Mouse (Mus musculus): Measurements from ENCODE around the gene Olfr1303. TPM values are rescaled to one million over a fixed set of nuclear protein-coding genes. Genes with fewer than 3 reads are reported as not detected.

The Olfr1303 gene
- total RNA-seq (2014; rRNA removed; ENCODE audit: low replicate concordance) = not detected in 2 replicates
- polyA plus RNA-seq (2015; fragmentation: Nextera tagmentation; extraction: Ambion mirVana) = not detected in 2 replicates

- H3K27me3 ChIP-seq (ENCODE audit: control insufficient read depth, insufficient read depth, low read length) = no peaks in the 10 kb centered on the region
- no peak within 1 kb of the TSS for H3K27ac ChIP-seq (ENCODE audit: low read depth)
- H3K9me3 ChIP-seq (replicated peaks; ENCODE audit: control insufficient read depth, low read length) = no peaks in the 10 kb centered on the region
- H3K4me2 ChIP-seq (ENCODE audit: low read depth, low read length) = no peak within 1 kb of the TSS
- no peak within 1 kb of the TSS for H3K9ac ChIP-seq (replicated peaks; ENCODE audit: low read depth, low read length)
- no peak for DNase-seq (ENCODE audit: low spot score)
- no peaks in the 10 kb centered on the region for H3K4me1 ChIP-seq (ENCODE audit: control insufficient read depth, insufficient read depth)
- no peak for TF ChIP-seq EP300 (IDR thresholded peaks at IDR 0.05; ENCODE audit: low read depth)
- no peak for TF ChIP-seq CTCF (IDR thresholded peaks at IDR 0.05; ENCODE audit: low read depth)
- H3K36me3 ChIP-seq (replicated peaks; ENCODE audit: control insufficient read depth, insufficient read depth, low read length) = no peaks in the 10 kb centered on the region
- no peak for ATAC-seq (ENCODE audit: insufficient read depth, low read depth)
- no peak within 1 kb of the TSS for H3K4me3 ChIP-seq (ENCODE audit: low read depth, low read length)
- WGBS = 68% methylated on average over 2 of the region's 2 CpGs
Measured at GRCm38 (mm10) chr2:111820240-111820639, at the start of gene Olfr1303. Gene Olfr1303, minus strand, starts transcription at chr2:111820340.

GRCm38 (mm10) chr2:111812936-111813335 is 7.2 kb downstream of the Olfr1303 start:
- ATAC-seq (ENCODE audit: insufficient read depth, low read depth) (no peak), DNase-seq (ENCODE audit: low spot score) (no peak)
- no peak overlapping the region for H3K9ac ChIP-seq (replicated peaks; ENCODE audit: low read depth, low read length)
- no peaks in the 10 kb centered on the region for H3K9me3 ChIP-seq (replicated peaks; ENCODE audit: control insufficient read depth, low read length)
- TF ChIP-seq EP300 (IDR thresholded peaks at IDR 0.05; ENCODE audit: low read depth) = no peak
- H3K36me3 ChIP-seq (replicated peaks; ENCODE audit: control insufficient read depth, insufficient read depth, low read length) = no peaks in the 10 kb centered on the region
- H3K4me1 ChIP-seq (ENCODE audit: control insufficient read depth, insufficient read depth) = no peaks in the 10 kb centered on the region
- no peaks in the 10 kb centered on the region for H3K27me3 ChIP-seq (ENCODE audit: control insufficient read depth, insufficient read depth, low read length)
- H3K4me2 ChIP-seq (ENCODE audit: low read depth, low read length) = no peak overlapping the region
- H3K27ac ChIP-seq (ENCODE audit: low read depth) = no peak overlapping the region
- H3K4me3 ChIP-seq (ENCODE audit: low read depth, low read length) = no peak overlapping the region

- DNase-seq (ENCODE audit: low spot score) = no peak
- WGBS = 69% methylated on average over 2 of the region's 2 CpGs
- no peak within 1 kb of the TSS for H3K4me2 ChIP-seq (ENCODE audit: low read depth, low read length)
- H3K27me3 ChIP-seq (ENCODE audit: control insufficient read depth, insufficient read depth, low read length) = no peaks in the 10 kb centered on the region
- H3K36me3 ChIP-seq (replicated peaks; ENCODE audit: control insufficient read depth, insufficient read depth, low read length) = no peaks in the 10 kb centered on the region
- no peak within 1 kb of the TSS for H3K27ac ChIP-seq (ENCODE audit: low read depth)
- no peak for ATAC-seq (ENCODE audit: insufficient read depth, low read depth)
- no peak within 1 kb of the TSS for H3K4me3 ChIP-seq (ENCODE audit: low read depth, low read length)
- no peaks in the 10 kb centered on the region for H3K9me3 ChIP-seq (replicated peaks; ENCODE audit: control insufficient read depth, low read length)
- no peaks in the 10 kb centered on the region for H3K4me1 ChIP-seq (ENCODE audit: control insufficient read depth, insufficient read depth)
- no peak within 1 kb of the TSS for H3K9ac ChIP-seq (replicated peaks; ENCODE audit: low read depth, low read length)
- TF ChIP-seq CTCF (IDR thresholded peaks at IDR 0.05; ENCODE audit: low read depth) = no peak
- no peak for TF ChIP-seq EP300 (IDR thresholded peaks at IDR 0.05; ENCODE audit: low read depth)
Measured at GRCm38 (mm10) chr2:111777129-111777528, 43.0 kb downstream of the Olfr1303 start, which contains the start of gene Olfr1302. Gene Olfr1302, plus strand, starts transcription at chr2:111777429.

Other genes with a start within 250 kb of the Olfr1303 start
- gene Olfr1297, start 193.8 kb downstream of the Olfr1303 start, total RNA-seq (2014; rRNA removed; ENCODE audit: low replicate concordance) = not detected in 2 replicates
- gene Olfr1297, start 193.8 kb downstream of the Olfr1303 start, polyA plus RNA-seq (2015; fragmentation: Nextera tagmentation; extraction: Ambion mirVana) = not detected in 2 replicates
- gene Olfr1298, start 171.1 kb downstream of the Olfr1303 start, total RNA-seq (2014; rRNA removed; ENCODE audit: low replicate concordance) = not detected in 2 replicates
- not detected in 2 replicates for gene Olfr1298, start 171.1 kb downstream of the Olfr1303 start, polyA plus RNA-seq (2015; fragmentation: Nextera tagmentation; extraction: Ambion mirVana)
- gene Olfr1299, start 158.9 kb downstream of the Olfr1303 start, total RNA-seq (2014; rRNA removed; ENCODE audit: low replicate concordance) = not detected in 2 replicates
- not detected in 2 replicates for gene Olfr1299, start 158.9 kb downstream of the Olfr1303 start, polyA plus RNA-seq (2015; fragmentation: Nextera tagmentation; extraction: Ambion mirVana)
- not detected in 2 replicates for gene Olfr1301, start 69.3 kb downstream of the Olfr1303 start, total RNA-seq (2014; rRNA removed; ENCODE audit: low replicate concordance)
- gene Olfr1301, start 69.3 kb downstream of the Olfr1303 start, polyA plus RNA-seq (2015; fragmentation: Nextera tagmentation; extraction: Ambion mirVana) = not detected in 2 replicates
- not detected in 2 replicates for gene Olfr1302, start 42.9 kb downstream of the Olfr1303 start, total RNA-seq (2014; rRNA removed; ENCODE audit: low replicate concordance)
- gene Olfr1302, start 42.9 kb downstream of the Olfr1303 start, polyA plus RNA-seq (2015; fragmentation: Nextera tagmentation; extraction: Ambion mirVana) = not detected in 2 replicates
- gene Olfr1305, start 56.8 kb upstream of the Olfr1303 start, total RNA-seq (2014; rRNA removed; ENCODE audit: low replicate concordance) = not detected in 2 replicates
- not detected in 2 replicates for gene Olfr1305, start 56.8 kb upstream of the Olfr1303 start, polyA plus RNA-seq (2015; fragmentation: Nextera tagmentation; extraction: Ambion mirVana)
- not detected in 2 replicates for gene Olfr1306, start 95.9 kb upstream of the Olfr1303 start, total RNA-seq (2014; rRNA removed; ENCODE audit: low replicate concordance)
- gene Olfr1306, start 95.9 kb upstream of the Olfr1303 start, polyA plus RNA-seq (2015; fragmentation: Nextera tagmentation; extraction: Ambion mirVana) = not detected in 2 replicates
- gene Olfr1307, start 129.1 kb upstream of the Olfr1303 start, total RNA-seq (2014; rRNA removed; ENCODE audit: low replicate concordance) = not detected in 2 replicates
- gene Olfr1307, start 129.1 kb upstream of the Olfr1303 start, polyA plus RNA-seq (2015; fragmentation: Nextera tagmentation; extraction: Ambion mirVana) = not detected in 2 replicates
- not detected in 2 replicates for gene Olfr1308, start 144.6 kb upstream of the Olfr1303 start, total RNA-seq (2014; rRNA removed; ENCODE audit: low replicate concordance)
- gene Olfr1308, start 144.6 kb upstream of the Olfr1303 start, polyA plus RNA-seq (2015; fragmentation: Nextera tagmentation; extraction: Ambion mirVana) = not detected in 2 replicates
- gene Olfr1309, start 169.9 kb upstream of the Olfr1303 start, total RNA-seq (2014; rRNA removed; ENCODE audit: low replicate concordance) = not detected in 2 replicates
- gene Olfr1309, start 169.9 kb upstream of the Olfr1303 start, polyA plus RNA-seq (2015; fragmentation: Nextera tagmentation; extraction: Ambion mirVana) = not detected in 2 replicates
- not detected in 2 replicates for gene Olfr1310, start 192.4 kb upstream of the Olfr1303 start, total RNA-seq (2014; rRNA removed; ENCODE audit: low replicate concordance)
- not detected in 2 replicates for gene Olfr1310, start 192.4 kb upstream of the Olfr1303 start, polyA plus RNA-seq (2015; fragmentation: Nextera tagmentation; extraction: Ambion mirVana)
- not detected in 2 replicates for gene Olfr1311, start 204.1 kb upstream of the Olfr1303 start, total RNA-seq (2014; rRNA removed; ENCODE audit: low replicate concordance)
- not detected in 2 replicates for gene Olfr1311, start 204.1 kb upstream of the Olfr1303 start, polyA plus RNA-seq (2015; fragmentation: Nextera tagmentation; extraction: Ambion mirVana)
- not detected in 2 replicates for gene Olfr1312, start 229.9 kb upstream of the Olfr1303 start, total RNA-seq (2014; rRNA removed; ENCODE audit: low replicate concordance)
- gene Olfr1312, start 229.9 kb upstream of the Olfr1303 start, polyA plus RNA-seq (2015; fragmentation: Nextera tagmentation; extraction: Ambion mirVana) = not detected in 2 replicates